Mouse (Mus musculus) heart, postnatal 0 days (tissue): ENCODE data around the gene Olfr1032. TPM values are rescaled to one million over a fixed set of nuclear protein-coding genes. Genes with fewer than 3 reads are reported as not detected.
"Not testable (repeated sequence)": the region's sequence is repeated elsewhere in the genome, so short reads cannot be mapped to it uniquely, and the experiment has no call there.

Source experiments
- ATAC-seq: fragments of 200-750 bp; cut with Nextera tagmentation; 2 replicates; pipeline ENCODE4 v1.8.0; 2017; ENCODE audit warnings: low read depth, moderate number of reproducible peaks, moderate library complexity; ENCODE audit not compliant: insufficient read depth
- DNase-seq: peaks from one replicate; pipeline ENCODE4 v3.0.0-alpha.2; 2016; ENCODE audit warnings: low spot score
- H3K27ac ChIP-seq: fragments of 300-500 bp; sonication (generic); 2 replicates; pipeline ENCODE4 v1.5.1; 2014; ENCODE audit warnings: low read depth, mild to moderate bottlenecking
- H3K27me3 ChIP-seq: fragments of 300-500 bp; sonication (generic); 2 replicates; pipeline ENCODE4 v1.6.1; 2014; ENCODE audit warnings: low read length, mixed read lengths; ENCODE audit not compliant: control insufficient read depth, insufficient read depth
- H3K36me3 ChIP-seq: fragments of 300-500 bp; sonication (generic); replicated peaks from 2 replicates; pipeline ENCODE4 v1.6.1; 2014; ENCODE audit warnings: low read length, mixed read lengths; ENCODE audit not compliant: control insufficient read depth, insufficient read depth
- H3K4me1 ChIP-seq: fragments of 300-500 bp; sonication (generic); 2 replicates; pipeline ENCODE4 v1.6.1; 2014; ENCODE audit warnings: antibody characterized with exemption; ENCODE audit not compliant: control insufficient read depth, insufficient read depth
- H3K4me2 ChIP-seq: fragments of 300-500 bp; sonication (generic); 2 replicates; pipeline ENCODE4 v1.6.1; 2014; ENCODE audit warnings: low read depth, mild to moderate bottlenecking, low read length, moderate library complexity
- H3K4me3 ChIP-seq: fragments of 300-500 bp; sonication (generic); 2 replicates; pipeline ENCODE4 v1.5.1; 2014; ENCODE audit warnings: low read depth, low read length
- H3K9ac ChIP-seq: fragments of 300-500 bp; sonication (generic); replicated peaks from 2 replicates; pipeline ENCODE4 v1.6.1; 2014; ENCODE audit warnings: low read depth, low read length, mixed read lengths
- H3K9me3 ChIP-seq: fragments of 300-500 bp; sonication (generic); replicated peaks from 2 replicates; pipeline ENCODE4 v1.6.1; 2016; ENCODE audit warnings: low read length; ENCODE audit not compliant: control insufficient read depth
- CTCF ChIP-seq: IDR thresholded peaks from 2 replicates; pipeline ENCODE4 v1.5.1; 2016; ENCODE audit warnings: antibody characterized with exemption, control low read depth, low read depth
- EP300 ChIP-seq: IDR thresholded peaks from 2 replicates; pipeline ENCODE4 v1.6.1; 2016; ENCODE audit warnings: antibody characterized with exemption, low read depth
- polyA plus RNA-seq: library from polyadenylated mRNA; unstranded; fragments of >200 nt; fragmentation: Nextera tagmentation; extraction: Ambion mirVana; gene quantifications from 2 replicates; pipeline ENCODE4 v1.2.1, GENCODE M21; 2015
- total RNA-seq: library from RNA; depleted of rRNA; stranded (reverse); fragments of >200 nt; gene quantifications from 2 replicates; pipeline ENCODE4 v1.2.3, GENCODE M21; 2014; ENCODE audit warnings: low replicate concordance; rRNA removed

Olfr1032 gene
- total and polyA plus RNA-seq, 2 experiments from 2014 or later = not detected

DNA sequence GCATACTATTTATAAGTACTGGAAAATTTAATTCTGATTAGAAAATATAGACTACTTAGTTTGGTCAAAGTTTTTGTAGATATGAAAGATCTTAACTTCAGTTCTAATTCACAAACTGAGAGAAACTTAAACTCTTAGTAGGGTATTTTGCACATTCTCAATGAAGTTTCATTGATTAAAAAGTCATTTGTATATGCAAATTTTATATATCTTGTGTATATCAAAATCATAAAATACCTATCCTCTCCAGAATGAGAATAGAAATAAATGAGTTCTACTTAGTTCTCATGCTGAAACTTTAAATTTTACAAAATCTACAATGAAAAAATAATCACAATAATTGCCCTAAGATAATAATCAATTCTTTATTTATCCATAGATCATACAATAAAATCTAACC, 40.2 kb downstream of the Olfr1032 start, which contains the start of gene Olfr1034:
Gene Olfr1034, plus strand, starts transcription at position 301 of the 400 bp plus-strand sequence.
- Histone ChIP-seq H3K4me3 (no peak within 1 kb of the TSS), H3K9me3 (no peaks in the 10 kb centered on the region), H3K4me2 (no peak within 1 kb of the TSS), H3K36me3 (no peaks in the 10 kb centered on the region), H3K4me1 (no peaks in the 10 kb centered on the region), H3K27me3 (no peaks in the 10 kb centered on the region), H3K9ac (no peak within 1 kb of the TSS), H3K27ac (no peak within 1 kb of the TSS)
- ATAC-seq (no peak), DNase-seq (no peak)
- TF ChIP-seq EP300 = no peak
- no peak for TF ChIP-seq CTCF

- not testable (repeated sequence) for ATAC-seq, DNase-seq, H3K4me2 ChIP-seq
These were observed 45.4 kb downstream of the Olfr1032 start for GRCm38 (mm10) chr2:86050777-86051176.

More at GRCm38 (mm10) chr2:86050777-86051176, 45.4 kb downstream of the Olfr1032 start:
- H3K4me1 ChIP-seq, H3K9me3 ChIP-seq, H3K9ac ChIP-seq, H3K27ac ChIP-seq, H3K36me3 ChIP-seq, H3K27me3 ChIP-seq, H3K4me3 ChIP-seq: not testable (repeated sequence)

Other genes starting within 250 kb of the Olfr1032 start
Only the 30 nearest of the 31 such genes appear.
- gene Olfr1013, start 238.4 kb upstream of the Olfr1032 start, total RNA-seq = not detected in 2 replicates
- gene Olfr1013, start 238.4 kb upstream of the Olfr1032 start, polyA plus RNA-seq = not detected in 2 replicates
- gene Olfr1014, start 232.8 kb upstream of the Olfr1032 start, total RNA-seq = not detected in 2 replicates
- not detected in 2 replicates for gene Olfr1014, start 232.8 kb upstream of the Olfr1032 start, polyA plus RNA-seq
- not detected in 2 replicates for gene Olfr1015, start 223.5 kb upstream of the Olfr1032 start, total RNA-seq
- not detected in 2 replicates for gene Olfr1015, start 223.5 kb upstream of the Olfr1032 start, polyA plus RNA-seq
- not detected in 2 replicates for gene Olfr1016, start 203.0 kb upstream of the Olfr1032 start, total RNA-seq
- gene Olfr1016, start 203.0 kb upstream of the Olfr1032 start, polyA plus RNA-seq = not detected in 2 replicates
- gene Olfr1018, start 187.1 kb upstream of the Olfr1032 start, total RNA-seq = not detected in 2 replicates
- not detected in 2 replicates for gene Olfr1018, start 187.1 kb upstream of the Olfr1032 start, polyA plus RNA-seq
- gene Olfr1019, start 160.1 kb upstream of the Olfr1032 start, total RNA-seq = not detected in 2 replicates
- not detected in 2 replicates for gene Olfr1019, start 160.1 kb upstream of the Olfr1032 start, polyA plus RNA-seq
- not detected in 2 replicates for gene Olfr1020, start 158.5 kb upstream of the Olfr1032 start, total RNA-seq
- gene Olfr1020, start 158.5 kb upstream of the Olfr1032 start, polyA plus RNA-seq = not detected in 2 replicates
- gene Olfr1022, start 136.9 kb upstream of the Olfr1032 start, total RNA-seq = not detected in 2 replicates
- not detected in 2 replicates for gene Olfr1022, start 136.9 kb upstream of the Olfr1032 start, polyA plus RNA-seq
- not detected in 2 replicates for gene Olfr1023, start 119.9 kb upstream of the Olfr1032 start, total RNA-seq
- gene Olfr1023, start 119.9 kb upstream of the Olfr1032 start, polyA plus RNA-seq = not detected in 2 replicates
- gene Olfr1024, start 100.5 kb upstream of the Olfr1032 start, total RNA-seq = not detected in 2 replicates
- not detected in 2 replicates for gene Olfr1024, start 100.5 kb upstream of the Olfr1032 start, polyA plus RNA-seq
- not detected in 2 replicates for gene Olfr1025-ps1, start 90.3 kb upstream of the Olfr1032 start, total RNA-seq
- gene Olfr1025-ps1, start 90.3 kb upstream of the Olfr1032 start, polyA plus RNA-seq = not detected in 2 replicates
- not detected in 2 replicates for gene Olfr1026, start 84.0 kb upstream of the Olfr1032 start, total RNA-seq
- not detected in 2 replicates for gene Olfr1026, start 84.0 kb upstream of the Olfr1032 start, polyA plus RNA-seq
- not detected in 2 replicates for gene Olfr1028, start 55.1 kb upstream of the Olfr1032 start, total RNA-seq
- gene Olfr1028, start 55.1 kb upstream of the Olfr1032 start, polyA plus RNA-seq = not detected in 2 replicates
- not detected in 2 replicates for gene Olfr1029, start 31.6 kb upstream of the Olfr1032 start, total RNA-seq
- not detected in 2 replicates for gene Olfr1029, start 31.6 kb upstream of the Olfr1032 start, polyA plus RNA-seq
- not detected in 2 replicates for gene Olfr1030, start 26.3 kb upstream of the Olfr1032 start, total RNA-seq
- gene Olfr1030, start 26.3 kb upstream of the Olfr1032 start, polyA plus RNA-seq = not detected in 2 replicates
- gene Olfr1031, start 15.2 kb upstream of the Olfr1032 start, total RNA-seq = not detected in 2 replicates
- not detected in 2 replicates for gene Olfr1031, start 15.2 kb upstream of the Olfr1032 start, polyA plus RNA-seq
- 0.31 and 4.0 TPM in 2 replicates for gene Olfr1033, start 15.1 kb downstream of the Olfr1032 start, total RNA-seq
- 4.0 and 5.4 TPM in 2 replicates for gene Olfr1033, start 15.1 kb downstream of the Olfr1032 start, polyA plus RNA-seq
- 0.35 TPM in 1 of 2 replicates, not detected in the other for gene Olfr1034, start 40.3 kb downstream of the Olfr1032 start, total RNA-seq
- gene Olfr1034, start 40.3 kb downstream of the Olfr1032 start, polyA plus RNA-seq = 0.04 and 0.05 TPM in 2 replicates
- not detected in 2 replicates for gene Olfr1036, start 68.5 kb downstream of the Olfr1032 start, total RNA-seq
- gene Olfr1036, start 68.5 kb downstream of the Olfr1032 start, polyA plus RNA-seq = not detected in 2 replicates
- not detected in 2 replicates for gene Olfr1037, start 81.8 kb downstream of the Olfr1032 start, total RNA-seq
- gene Olfr1037, start 81.8 kb downstream of the Olfr1032 start, polyA plus RNA-seq = not detected in 2 replicates
- not detected in 2 replicates for gene Olfr1039, start 130.4 kb downstream of the Olfr1032 start, total RNA-seq
- gene Olfr1039, start 130.4 kb downstream of the Olfr1032 start, polyA plus RNA-seq = not detected in 2 replicates
- gene Olfr1040, start 141.2 kb downstream of the Olfr1032 start, total RNA-seq = not detected in 2 replicates
- gene Olfr1040, start 141.2 kb downstream of the Olfr1032 start, polyA plus RNA-seq = not detected in 2 replicates
- not detected in 2 replicates for gene Olfr1042, start 156.3 kb downstream of the Olfr1032 start, total RNA-seq
- not detected in 2 replicates for gene Olfr1042, start 156.3 kb downstream of the Olfr1032 start, polyA plus RNA-seq
- gene Olfr1043, start 162.0 kb downstream of the Olfr1032 start, total RNA-seq = not detected in 2 replicates
- not detected in 2 replicates for gene Olfr1043, start 162.0 kb downstream of the Olfr1032 start, polyA plus RNA-seq
- not detected in 2 replicates for gene Olfr1044, start 172.3 kb downstream of the Olfr1032 start, total RNA-seq
- gene Olfr1044, start 172.3 kb downstream of the Olfr1032 start, polyA plus RNA-seq = not detected in 2 replicates
- not detected in 2 replicates for gene Olfr52, start 180.1 kb downstream of the Olfr1032 start, total RNA-seq
- gene Olfr52, start 180.1 kb downstream of the Olfr1032 start, polyA plus RNA-seq = not detected in 2 replicates
- not detected in 2 replicates for gene Olfr1045, start 197.5 kb downstream of the Olfr1032 start, total RNA-seq
- gene Olfr1045, start 197.5 kb downstream of the Olfr1032 start, polyA plus RNA-seq = not detected in 2 replicates
- not detected in 2 replicates for gene Olfr1046, start 213.8 kb downstream of the Olfr1032 start, total RNA-seq
- not detected in 2 replicates for gene Olfr1046, start 213.8 kb downstream of the Olfr1032 start, polyA plus RNA-seq
- not detected in 2 replicates for gene Olfr1047, start 225.9 kb downstream of the Olfr1032 start, total RNA-seq
- gene Olfr1047, start 225.9 kb downstream of the Olfr1032 start, polyA plus RNA-seq = not detected in 2 replicates
- not detected in 2 replicates for gene Olfr1048, start 234.7 kb downstream of the Olfr1032 start, total RNA-seq
- gene Olfr1048, start 234.7 kb downstream of the Olfr1032 start, polyA plus RNA-seq = not detected in 2 replicates